ENCODE assay signal across 8 mouse cellular contexts in genomic region chr13:72628935-72629631, GRCm38 (mm10). TPM values are rescaled to one million over a fixed set of nuclear protein-coding genes. Genes with fewer than 3 reads are reported as not detected.
DNase-seq lines count a peak whose midpoint lies in the region; ATAC-seq lines count a peak whose summit lies in the region.

No protein-coding gene starts in this region.

- peak overlapping the region; percentile 81 for H3K9ac ChIP-seq in heart, embryonic 14.5 days (ENCODE audit: low read length)
- H3K9ac ChIP-seq in limb, embryonic 15.5 days: peak overlapping the region; percentile 63
- peak overlapping the region; percentile 73 for H3K9ac ChIP-seq in stomach, embryonic 16.5 days (ENCODE audit: low read length)

- H3K4me2 ChIP-seq in heart, embryonic 14.5 days (ENCODE audit: low read length): peak overlapping the region; percentile 92
- peak overlapping the region; percentile 92 for H3K4me2 ChIP-seq in limb, embryonic 15.5 days
- H3K4me2 ChIP-seq in stomach, embryonic 16.5 days (ENCODE audit: low read depth, low read length): peak overlapping the region; percentile 95

- no peaks in the 10 kb centered on the region for H3K36me3 ChIP-seq in heart, embryonic 14.5 days (ENCODE audit: control insufficient read depth, insufficient read depth, low read length)
- no peaks in the 10 kb centered on the region for H3K36me3 ChIP-seq in limb, embryonic 15.5 days
- H3K36me3 ChIP-seq in stomach, embryonic 16.5 days (ENCODE audit: control insufficient read depth, insufficient read depth, low read length): no peaks in the 10 kb centered on the region

- ATAC-seq in heart, embryonic 14.5 days (ENCODE audit: insufficient number of reproducible peaks, insufficient read depth, low FRiP score, low read depth): peak; percentile 17
- ATAC-seq in limb, embryonic 15.5 days (ENCODE audit: insufficient number of reproducible peaks, low FRiP score, low TSS enrichment, low read depth): no peak; the same call in none of the 2 replicates
- no peak; the same call in none of the 2 replicates for ATAC-seq in stomach, embryonic 16.5 days (ENCODE audit: insufficient read depth, low FRiP score)

- peaks cover 6 to 23% of the 10 kb centered on the region in 2 experiments; a peak in 3 of 4 replicates for H3K4me1 ChIP-seq in heart, embryonic 14.5 days (ENCODE audit: control insufficient read depth in 2 of 2, insufficient read depth in 2 of 2, low read length in 2 of 2)
- peaks cover 42% of the 10 kb centered on the region for H3K4me1 ChIP-seq in limb, embryonic 15.5 days
- peaks cover 12% of the 10 kb centered on the region for H3K4me1 ChIP-seq in stomach, embryonic 16.5 days (ENCODE audit: control insufficient read depth, insufficient read depth, low read length)

- peak overlapping the region; percentile 18 to 75; a peak in 3 of 4 replicates for H3K27ac ChIP-seq in heart, embryonic 14.5 days (replicated peaks in 1 of 2; ENCODE audit: control insufficient read depth in 1 of 2, insufficient read depth in 1 of 2, low read depth in 2 of 2, low read length in 2 of 2)
- peak overlapping the region; percentile 52 for H3K27ac ChIP-seq in limb, embryonic 15.5 days
- H3K27ac ChIP-seq in stomach, embryonic 16.5 days (ENCODE audit: low read length): no peak overlapping the region

- H3K9me3 ChIP-seq in heart, embryonic 14.5 days (ENCODE audit: control insufficient read depth, low read length): no peaks in the 10 kb centered on the region
- no peaks in the 10 kb centered on the region for H3K9me3 ChIP-seq in limb, embryonic 15.5 days
- no peaks in the 10 kb centered on the region for H3K9me3 ChIP-seq in stomach, embryonic 16.5 days (replicated peaks; ENCODE audit: control insufficient read depth, low read length)

- H3K27me3 ChIP-seq in heart, embryonic 14.5 days (ENCODE audit: control insufficient read depth, insufficient read depth, low read length): peaks cover 86% of the 10 kb centered on the region
- H3K27me3 ChIP-seq in limb, embryonic 15.5 days: peaks cover 90% of the 10 kb centered on the region
- H3K27me3 ChIP-seq in stomach, embryonic 16.5 days (ENCODE audit: control insufficient read depth, insufficient read depth, low read length): peaks cover 92% of the 10 kb centered on the region

- peak; percentile 64 to 66 for DNase-seq in cerebellum, postnatal 10 days
- DNase-seq in cerebellum, adult 9-10 months: no peak
- DNase-seq in R1 (ENCODE audit: low read depth, low spot score): peak; percentile 46
- DNase-seq in gastrocnemius, postnatal 25 days: no peak
- no peak for DNase-seq in urinary bladder, adult 18-20 months (ENCODE audit: low spot score in 2 of 2)

- under 1% methylated on average over 75 of the region's 88 CpGs for WGBS in heart, embryonic 14.5 days
- whole genome bisulfite sequencing in limb, embryonic 15.5 days: under 1% methylated on average over 76 of the region's 88 CpGs
- WGBS in stomach, embryonic 16.5 days: under 1% methylated on average over 88 of the region's 88 CpGs

- peak overlapping the region; percentile 70 to 79 for H3K4me3 ChIP-seq in heart, embryonic 14.5 days (ENCODE audit: control insufficient read depth in 1 of 2, insufficient read depth in 1 of 2, low read depth in 1 of 2, low read length in 2 of 2)
- peak overlapping the region; percentile 67 for H3K4me3 ChIP-seq in limb, embryonic 15.5 days
- H3K4me3 ChIP-seq in stomach, embryonic 16.5 days (replicated peaks; ENCODE audit: low read length): peak overlapping the region; percentile 58

RNA-seq across cellular contexts. Expression of gene Irx2, which starts 0.5 kb away (rescaled TPM):
- 11.2 and 13.3 TPM in 2 replicates for polyA plus RNA-seq in heart, embryonic 14.5 days (2014; fragmentation: Nextera tagmentation; extraction: Ambion mirVana)
- 27.7 and 32.9 TPM in 2 replicates for polyA plus RNA-seq in limb, embryonic 15.5 days (2015; fragmentation: Nextera tagmentation; extraction: Ambion mirVana)
- polyA plus RNA-seq in stomach, embryonic 16.5 days (2015; fragmentation: Nextera tagmentation; extraction: Ambion mirVana): 1.1 and 1.8 TPM in 2 replicates
- not detected for total RNA-seq in gastrocnemius, postnatal 25 days (2021)

Comparison
In these comparisons a context has a peak if more than half of its experiments do, and no peak if none do; other contexts are left out.
1. DNase-seq: peak in cerebellum, postnatal 10 days (2 of 2) and R1 (single experiment); none in cerebellum, adult 9-10 months (single experiment), gastrocnemius, postnatal 25 days (single experiment) and urinary bladder, adult 18-20 months (0 of 2).
2. Peak in every context shown above with its lines, with median percentiles within 50 percentile points of each other: H3K4me2 ChIP-seq, H3K4me3 ChIP-seq and H3K9ac ChIP-seq.